ENCODE assay signal across 9 mouse cellular contexts in the genomic region with DNA sequence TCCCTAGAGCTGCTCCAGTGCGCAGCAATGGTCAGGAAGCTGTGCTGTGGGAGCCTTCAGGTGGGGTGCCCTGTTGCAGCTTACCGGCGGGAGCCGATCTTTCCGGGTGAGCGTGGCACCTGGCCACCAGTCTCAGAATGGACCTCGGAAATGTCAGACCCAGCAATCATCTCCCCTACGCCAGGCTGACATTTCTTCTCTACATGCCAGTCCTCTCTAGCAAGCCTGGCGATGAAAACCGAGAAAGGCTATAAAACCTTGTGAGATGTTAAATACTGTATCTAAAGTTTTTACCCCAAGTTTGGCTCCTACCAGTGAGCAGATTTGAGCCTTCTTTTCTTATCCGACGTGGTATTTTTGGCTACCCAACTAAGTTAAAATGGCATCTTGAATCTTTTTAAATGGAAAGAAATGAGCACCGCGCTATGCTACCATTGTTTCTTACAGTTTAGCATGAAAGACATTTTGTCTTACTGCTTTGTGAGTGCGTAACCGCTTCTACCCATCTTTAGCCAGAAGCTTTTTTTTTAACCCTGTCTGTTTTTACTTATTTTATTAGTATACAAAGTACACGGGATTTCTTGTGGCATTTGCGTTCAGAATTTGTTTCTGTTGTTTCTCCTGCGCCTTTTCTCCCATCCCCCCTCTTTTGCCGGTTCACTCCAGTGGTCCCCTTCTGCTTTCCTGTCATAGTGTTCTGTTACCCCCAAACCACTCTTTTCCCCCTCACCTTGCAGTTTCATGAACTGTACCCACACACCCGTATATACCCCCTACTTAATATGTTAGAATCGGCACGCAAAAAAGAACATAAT. TPM values are rescaled to one million over a fixed set of nuclear protein-coding genes. Genes with fewer than 3 reads are reported as not detected.
DNase-seq lines count a peak whose midpoint lies in the region; ATAC-seq and TF ChIP-seq lines count a peak whose summit lies in the region.
"Had no signal": no experiment of that assay in that cellular context is flagged by ENCODE, and none has a peak within 500 bp of the region (broad histone marks: within the 10 kb centered on the region; RNA-seq: fewer than 3 reads in every experiment).

No protein-coding gene starts in this region.

- peak; percentile 68 for DNase-seq in cerebellum, adult 9-10 months
- DNase-seq in forebrain, embryonic 11.5 days (ENCODE audit: low spot score) = no peak
- DNase-seq in right cerebral cortex, postnatal 4 days = no peak
- DNase-seq in left cerebral cortex, postnatal 4 days = no peak
- no peak for DNase-seq in urinary bladder, postnatal 14 days (ENCODE audit: low spot score)

- peak overlapping the region; percentile 74 for H3K4me2 ChIP-seq in forebrain, embryonic 11.5 days (ENCODE audit: low read depth, low read length, severe bottlenecking)
- H3K4me2 ChIP-seq in limb, embryonic 15.5 days = peak overlapping the region; percentile 80

- peak overlapping the region; percentile 38 for H3K4me3 ChIP-seq in C2C12 (ENCODE audit: insufficient read depth, poor library complexity, severe bottlenecking)
- peak overlapping the region; percentile 61 for H3K4me3 ChIP-seq in forebrain, embryonic 11.5 days (ENCODE audit: low read depth, low read length)
- peak overlapping the region; percentile 69 for H3K4me3 ChIP-seq in limb, embryonic 15.5 days

- peak overlapping the region; percentile 86 for H3K27ac ChIP-seq in forebrain, embryonic 11.5 days (ENCODE audit: low read depth, low read length)
- H3K27ac ChIP-seq in limb, embryonic 15.5 days = peak overlapping the region; percentile 86

- intact Hi-C loops in left cerebral cortex, postnatal 4 days (cut with DNase I) = loop anchor here (10.0 kb wide), 1 partner anchor 141 kb away; a partner anchor contains a TSS

- TF ChIP-seq CTCF in C2C12 (IDR thresholded peaks at IDR 0.05; ENCODE audit: control insufficient read depth, insufficient read depth, insufficient read length) = no peak

- H3ac ChIP-seq in C2C12 (ENCODE audit: control insufficient read depth, insufficient read length, low read depth) = peak overlapping the region; percentile 77

- no peaks in the 10 kb centered on the region; the same call in 1 of the 2 replicates for H3K4me1 ChIP-seq in forebrain, embryonic 11.5 days (replicated peaks; ENCODE audit: control insufficient read depth, insufficient read depth, low read length)
- H3K4me1 ChIP-seq in limb, embryonic 15.5 days = 0 out of 2 replicates have a peak, but pooled peaks cover 4% of the 10 kb centered on the region

- no peaks in the 10 kb centered on the region for H3K79me3 ChIP-seq in C2C12 (ENCODE audit: low read depth)

- H3K9ac ChIP-seq in forebrain, embryonic 11.5 days (ENCODE audit: low read length) = peak overlapping the region; percentile 70
- H3K9ac ChIP-seq in limb, embryonic 15.5 days = peak overlapping the region; percentile 66

- no peak for ATAC-seq in cerebellum, adult (ENCODE audit: insufficient number of reproducible peaks, low FRiP score, low TSS enrichment)
- ATAC-seq in forebrain, embryonic 11.5 days (replicated peaks; ENCODE audit: low FRiP score) = no peak
- no peak for ATAC-seq in limb, embryonic 15.5 days (ENCODE audit: insufficient number of reproducible peaks, low FRiP score, low TSS enrichment, low read depth)

- no peaks in the 10 kb centered on the region for H3K79me2 ChIP-seq in C2C12 (ENCODE audit: control insufficient read depth, insufficient read depth)

- H3K9me3 ChIP-seq in forebrain, embryonic 11.5 days (ENCODE audit: control insufficient read depth, low read length) = no peaks in the 10 kb centered on the region
- H3K9me3 ChIP-seq in limb, embryonic 15.5 days = no peaks in the 10 kb centered on the region

- no peaks in the 10 kb centered on the region for H3K36me3 ChIP-seq in C2C12 (ENCODE audit: control insufficient read depth, insufficient read depth)
- H3K36me3 ChIP-seq in forebrain, embryonic 11.5 days (ENCODE audit: control insufficient read depth, insufficient read depth, low read length) = no peaks in the 10 kb centered on the region
- no peaks in the 10 kb centered on the region for H3K36me3 ChIP-seq in limb, embryonic 15.5 days

- H3K27me3 ChIP-seq in C2C12 (ENCODE audit: control insufficient read depth, insufficient read depth, insufficient read length) = no peaks in the 10 kb centered on the region
- H3K27me3 ChIP-seq in forebrain, embryonic 11.5 days (ENCODE audit: control insufficient read depth, insufficient read depth, low read length) = no peaks in the 10 kb centered on the region; the same call in 1 of the 2 replicates
- H3K27me3 ChIP-seq in limb, embryonic 15.5 days = no peaks in the 10 kb centered on the region

- WGBS in forebrain, embryonic 11.5 days = 11% methylated on average over 23 of the region's 23 CpGs
- WGBS in limb, embryonic 15.5 days = 9% methylated on average over 23 of the region's 23 CpGs

TF ChIP-seq in C2C12, 6 proteins besides CTCF, POLR2A, EP300 and RAD21:
- TF ChIP-seq CEBPB (IDR thresholded peaks at IDR 0.05; ENCODE audit: low read depth) = no peak
- TF ChIP-seq MYOG (IDR thresholded peaks at IDR 0.05; ENCODE audit: control insufficient read depth, extremely low read depth, insufficient read length) = no peak
- TF ChIP-seq FOSL1 (IDR thresholded peaks at IDR 0.05; ENCODE audit: insufficient read depth, low read length, poor library complexity, severe bottlenecking) = no peak
- TF ChIP-seq MAX (IDR thresholded peaks at IDR 0.05) = no peak
- no peak for TF ChIP-seq MYOD1 (IDR thresholded peaks at IDR 0.05; ENCODE audit: control insufficient read depth, insufficient read length, low read depth)
- no peak for TF ChIP-seq USF1 (IDR thresholded peaks at IDR 0.05; ENCODE audit: low read depth)

RNA-seq across cellular contexts. Expression of a gene that starts 0.6 kb away (rescaled TPM):
- 0.46 TPM for polyA plus RNA-seq in C2C12 (2012; fragmentation: generic; extraction: Trizol)
- 14.0 and 14.2 TPM in 2 replicates for polyA plus RNA-seq in forebrain, embryonic 11.5 days (2014; fragmentation: Nextera tagmentation; extraction: Ambion mirVana)
- polyA plus RNA-seq in limb, embryonic 15.5 days (2015; fragmentation: Nextera tagmentation; extraction: Ambion mirVana) = 5.7 and 5.8 TPM in 2 replicates
- 10 to 100 TPM; 18.8 to 20.4 TPM for total RNA-seq in left cerebral cortex, postnatal 4 days (2021)

RNA-seq across cellular contexts. Expression of a gene that starts 5.9 kb away (rescaled TPM):
- polyA plus RNA-seq in C2C12 (2012; fragmentation: generic; extraction: Trizol) = 5.8 TPM
- polyA plus RNA-seq in forebrain, embryonic 11.5 days (2014; fragmentation: Nextera tagmentation; extraction: Ambion mirVana) = 8.6 and 9.1 TPM in 2 replicates
- 7.3 and 7.7 TPM in 2 replicates for polyA plus RNA-seq in limb, embryonic 15.5 days (2015; fragmentation: Nextera tagmentation; extraction: Ambion mirVana)
- total RNA-seq in left cerebral cortex, postnatal 4 days (2021) = 1 to 10 TPM; 7.8 to 9.3 TPM

RNA-seq across cellular contexts. Expression of a gene that starts 24.6 kb away (rescaled TPM):
- 6.6 TPM for polyA plus RNA-seq in C2C12 (2012; fragmentation: generic; extraction: Trizol)
- polyA plus RNA-seq in forebrain, embryonic 11.5 days (2014; fragmentation: Nextera tagmentation; extraction: Ambion mirVana) = 24.7 and 28.7 TPM in 2 replicates
- polyA plus RNA-seq in limb, embryonic 15.5 days (2015; fragmentation: Nextera tagmentation; extraction: Ambion mirVana) = 25.0 and 27.8 TPM in 2 replicates
- total RNA-seq in left cerebral cortex, postnatal 4 days (2021) = 10 to 100 TPM in 1 of 2 experiments, 1 to 10 TPM in 1; 9.6 to 10.4 TPM

RNA-seq across cellular contexts. Expression of a gene that starts 24.7 kb away (rescaled TPM):
- polyA plus RNA-seq in C2C12 (2012; fragmentation: generic; extraction: Trizol) = 152 TPM
- polyA plus RNA-seq in forebrain, embryonic 11.5 days (2014; fragmentation: Nextera tagmentation; extraction: Ambion mirVana) = 210 and 234 TPM in 2 replicates
- 210 and 215 TPM in 2 replicates for polyA plus RNA-seq in limb, embryonic 15.5 days (2015; fragmentation: Nextera tagmentation; extraction: Ambion mirVana)
- 100 to 1,000 TPM; 157 to 190 TPM for total RNA-seq in left cerebral cortex, postnatal 4 days (2021)

RNA-seq across cellular contexts. Expression of a gene that starts 50.7 kb away (rescaled TPM):
- not detected for polyA plus RNA-seq in C2C12 (2012; fragmentation: generic; extraction: Trizol)
- not detected in 2 replicates for polyA plus RNA-seq in forebrain, embryonic 11.5 days (2014; fragmentation: Nextera tagmentation; extraction: Ambion mirVana)
- polyA plus RNA-seq in limb, embryonic 15.5 days (2015; fragmentation: Nextera tagmentation; extraction: Ambion mirVana) = not detected in 2 replicates
- not detected for total RNA-seq in left cerebral cortex, postnatal 4 days (2021)
- polyA plus RNA-seq: large intestine, adult 2 months had no signal
